Mouse (Mus musculus) lung, postnatal 0 days (tissue): ENCODE results near the gene Abcc4.

ENCODE experiments used
- CTCF ChIP-seq: IDR thresholded peaks from 2 replicates; pipeline ENCODE4 v1.5.1; 2016; ENCODE audit warnings: antibody characterized with exemption, mild to moderate bottlenecking
- EP300 ChIP-seq: IDR thresholded peaks from 2 replicates; pipeline ENCODE4 v1.6.1; 2016; ENCODE audit warnings: antibody characterized with exemption, mild to moderate bottlenecking, control low read depth

- TF ChIP-seq CTCF (no peak), EP300 (no peak)
These were observed 94.3 kb downstream of the Abcc4 start for GRCm38 (mm10) chr14:118611714-118612113.
